ENCODE assay signal across 15 mouse cellular contexts in the genomic region with DNA sequence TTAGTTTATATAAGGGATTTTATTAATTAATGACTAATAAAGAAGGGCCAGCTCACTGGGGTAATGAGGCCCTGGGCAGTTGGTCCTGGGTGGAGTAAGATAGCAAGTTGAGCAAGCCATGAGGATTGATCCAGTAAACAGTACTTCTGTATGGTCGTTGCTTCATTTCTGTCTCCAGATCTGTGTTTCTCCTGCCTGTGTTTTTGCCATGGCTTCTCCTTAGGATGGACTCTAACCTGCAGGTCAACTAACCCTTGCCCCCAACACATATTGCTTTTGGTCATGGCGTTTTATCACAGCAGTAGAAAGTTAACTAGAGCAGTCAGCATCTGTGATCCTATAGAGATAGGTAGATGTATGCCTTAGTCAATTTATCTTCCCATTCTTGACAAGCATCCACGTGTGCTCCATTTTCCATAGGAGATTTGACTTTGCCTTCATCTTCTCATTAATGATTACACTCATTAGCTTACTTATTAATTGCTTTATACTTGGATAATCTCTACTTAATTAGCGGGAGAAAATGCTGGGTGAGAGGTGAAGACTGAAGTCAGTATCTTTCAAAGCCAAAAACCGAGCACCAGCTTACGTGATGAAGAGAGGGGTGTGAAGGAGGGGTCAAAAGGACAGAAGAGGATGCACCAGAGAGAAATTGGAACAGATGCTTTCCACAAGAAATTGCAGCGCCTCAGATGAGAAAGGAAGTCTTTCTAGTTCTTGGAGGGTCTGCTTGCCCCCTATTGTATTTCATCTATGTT.
"Had no signal": no experiment of that assay in that cellular context is flagged by ENCODE, and none has a peak within 500 bp of the region (broad histone marks: within the 10 kb centered on the region; RNA-seq: fewer than 3 reads in every experiment).

No protein-coding gene starts in this region.

- DNase-seq: layer of hippocampus, postnatal 36 days; lung, adult 2 months; lung, postnatal 14 days; lung, postnatal 4 days; midbrain, embryonic 14.5 days; right cerebral cortex, postnatal 4 days; thymus, adult 2 months; thymus, postnatal 14 days; thymus, postnatal 4 days had no signal

- ATAC-seq: hindbrain, postnatal 0 days; inflammation-experienced regulatory T-cells, adult 6 months had no signal

- H3K4me2 ChIP-seq: midbrain, embryonic 11.5 days had no signal

- H3K27ac ChIP-seq: hindbrain, postnatal 0 days; left cerebral cortex, adult 2 months; liver, embryonic 14.5 days; stomach, postnatal 0 days had no signal

- H3K9ac ChIP-seq: liver, embryonic 14.5 days had no signal

- H3K4me3 ChIP-seq: left cerebral cortex, adult 2 months had no signal
